Mouse (Mus musculus) bone marrow macrophage, adult 2 months (primary cell): ENCODE data around the gene Trim75. TPM values are rescaled to one million over a fixed set of nuclear protein-coding genes. Genes with fewer than 3 reads are reported as not detected.

Experiments used
- H3K27ac ChIP-seq: 2 replicates; pipeline ENCODE4 v1.5.1; 2012; ENCODE audit warnings: low read depth, low read length; ENCODE audit not compliant: insufficient read depth
- H3K4me1 ChIP-seq: 2 replicates; pipeline ENCODE4 v1.6.1; 2012; ENCODE audit warnings: low read length; ENCODE audit not compliant: control insufficient read depth, insufficient read depth
- H3K4me3 ChIP-seq: 2 replicates; pipeline ENCODE4 v1.5.1; 2012; ENCODE audit warnings: mild to moderate bottlenecking, low read length, moderate library complexity; ENCODE audit not compliant: insufficient read depth
- CTCF ChIP-seq: IDR thresholded peaks from 2 replicates; pipeline ENCODE4 v1.5.1; 2012; ENCODE audit warnings: low read depth, mild to moderate bottlenecking, low read length, moderate library complexity
- POLR2A ChIP-seq: IDR thresholded peaks from 2 replicates; pipeline ENCODE4 v1.6.1; 2012; ENCODE audit warnings: mild to moderate bottlenecking, low read depth, low read length, borderline replicate concordance
- polyA plus RNA-seq: library from polyadenylated mRNA; stranded (reverse); fragments of >200 nt; gene quantifications from 2 replicates; pipeline ENCODE4 v1.2.4, GENCODE M21; 2012; ENCODE audit not compliant: missing spikeins, insufficient read depth, insufficient read length

The Trim75 gene
- polyA plus RNA-seq, 1 experiment = not detected

DNA sequence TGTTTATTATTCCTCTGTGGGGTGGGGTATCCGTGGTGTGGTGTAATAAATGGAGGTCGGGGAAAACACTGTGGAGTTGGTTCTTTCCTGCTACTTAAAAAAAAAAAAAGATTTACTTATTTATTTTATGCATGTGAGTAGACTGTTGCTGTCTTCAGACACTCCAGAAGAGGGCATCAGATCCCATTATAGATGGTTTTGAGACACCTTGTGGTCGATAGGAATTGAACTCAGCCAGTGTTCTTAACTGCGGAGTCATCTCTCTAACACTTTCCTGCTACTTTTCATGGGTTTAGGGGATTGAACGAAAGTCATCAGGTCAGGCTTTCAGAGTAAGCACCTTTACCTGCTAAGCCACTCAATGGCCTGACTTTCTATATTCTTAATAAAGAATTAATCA, 42.8 kb downstream of the Trim75 start:
- TF ChIP-seq POLR2A (no peak), CTCF (no peak)
- Histone ChIP-seq H3K27ac (no peak overlapping the region), H3K4me3 (no peak overlapping the region), H3K4me1 (peaks cover 23% of the 10 kb centered on the region)

DNA sequence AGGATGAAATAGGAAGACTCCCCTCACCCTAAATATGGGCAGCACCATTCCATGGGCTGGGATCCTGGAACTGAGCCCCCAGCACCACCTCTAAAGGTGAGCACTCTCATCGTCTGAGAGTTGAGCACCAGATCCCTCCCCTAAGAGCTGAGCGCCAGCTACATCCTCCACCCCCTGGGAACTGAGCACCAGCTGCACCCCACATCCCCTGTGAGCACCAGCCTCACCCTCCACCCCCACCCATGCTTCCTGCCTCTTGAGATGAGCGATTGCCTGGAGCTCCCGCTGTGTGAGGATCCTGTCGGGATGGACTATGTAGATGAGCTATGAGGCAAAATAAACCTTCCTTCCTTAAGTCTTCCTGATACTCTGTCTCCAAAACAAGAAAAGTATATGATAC, 44.7 kb downstream of the Trim75 start:
- Histone ChIP-seq H3K27ac (no peak overlapping the region), H3K4me1 (peaks cover 17% of the 10 kb centered on the region), H3K4me3 (no peak overlapping the region)
- TF ChIP-seq POLR2A (no peak), CTCF (no peak)

GRCm38 (mm10) chr8:64941495-64941894, 46.1 kb downstream of the Trim75 start:
- peaks cover 27% of the 10 kb centered on the region for H3K4me1 ChIP-seq
- TF ChIP-seq POLR2A = no peak
- no peak; the same call in 1 of the 2 replicates for TF ChIP-seq CTCF
- H3K4me3 ChIP-seq = no peak overlapping the region
- H3K27ac ChIP-seq = no peak overlapping the region

GRCm38 (mm10) chr8:64941019-64941418, 46.6 kb downstream of the Trim75 start:
- peaks cover 26% of the 10 kb centered on the region for H3K4me1 ChIP-seq
- no peak for TF ChIP-seq POLR2A
- no peak for TF ChIP-seq CTCF
- H3K27ac ChIP-seq = no peak overlapping the region
- no peak overlapping the region for H3K4me3 ChIP-seq

GRCm38 (mm10) chr8:64934997-64935396, 52.6 kb downstream of the Trim75 start:
- no peak overlapping the region for H3K27ac ChIP-seq
- H3K4me3 ChIP-seq = no peak overlapping the region
- TF ChIP-seq POLR2A (no peak), CTCF (no peak)
- H3K4me1 ChIP-seq = peaks cover 18% of the 10 kb centered on the region

Other genes with a start within 250 kb of the Trim75 start
- gene Klhl2, start 137.8 kb downstream of the Trim75 start, polyA plus RNA-seq = 11.5 and 12.0 TPM in 2 replicates
- gene Tmem192, start 40.6 kb downstream of the Trim75 start, polyA plus RNA-seq = 54.1 and 59.9 TPM in 2 replicates
- not detected in 2 replicates for gene Trim61, start 30.7 kb upstream of the Trim75 start, polyA plus RNA-seq
- gene Trim60, start 30.8 kb upstream of the Trim75 start, polyA plus RNA-seq = not detected in 2 replicates
- gene Apela, start 49.5 kb upstream of the Trim75 start, polyA plus RNA-seq = not detected in 2 replicates
- gene Gm10663, start 87.2 kb upstream of the Trim75 start, polyA plus RNA-seq = not detected in 2 replicates
- not detected in 2 replicates for gene BC030870, start 141.7 kb upstream of the Trim75 start, polyA plus RNA-seq